Mouse (Mus musculus) gonadal fat pad, adult 2 months (tissue): ENCODE data around the gene Cdc16. TPM values are rescaled to one million over a fixed set of nuclear protein-coding genes. Genes with fewer than 3 reads are reported as not detected.

Experiments used
- DNase-seq: peaks from one replicate; pipeline ENCODE4 v3.0.0-alpha.2; 2012; ENCODE audit warnings: low read depth
- polyA plus RNA-seq: library from polyadenylated mRNA; depleted of rRNA; stranded (reverse); fragments of >200 nt; gene quantifications from 2 replicates; pipeline ENCODE4 v1.2.3, GENCODE M21; 2012; rRNA removed

Gene Cdc16
- 41.7 and 43.7 TPM in 2 replicates for polyA plus RNA-seq

GRCm38 (mm10) chr8:13756982-13757804, at the start of gene Cdc16:
Gene Cdc16 (plus strand): TSS chr8:13757676.
- no peak for DNase-seq

DNA sequence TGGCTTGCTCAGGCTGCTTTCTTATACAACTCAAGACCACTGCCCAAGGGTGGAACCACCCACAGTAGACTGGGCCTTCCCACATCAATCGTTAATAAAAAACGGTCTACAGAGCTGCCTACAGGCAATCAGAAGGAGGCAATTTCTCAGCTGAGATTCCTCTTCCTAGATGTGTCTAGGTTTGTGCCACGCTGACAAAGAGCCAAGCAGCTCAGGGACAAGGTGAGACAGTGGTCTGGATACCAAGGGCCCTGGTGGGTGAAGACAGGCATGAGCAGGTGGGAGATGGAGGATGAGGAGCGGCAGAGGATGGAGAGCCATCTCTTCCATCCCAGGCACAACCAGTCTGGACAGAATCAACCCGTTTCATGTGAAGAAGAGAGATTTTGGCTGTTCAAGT, 49.0 kb upstream of the Cdc16 start:
- DNase-seq, result no peak

DNA sequence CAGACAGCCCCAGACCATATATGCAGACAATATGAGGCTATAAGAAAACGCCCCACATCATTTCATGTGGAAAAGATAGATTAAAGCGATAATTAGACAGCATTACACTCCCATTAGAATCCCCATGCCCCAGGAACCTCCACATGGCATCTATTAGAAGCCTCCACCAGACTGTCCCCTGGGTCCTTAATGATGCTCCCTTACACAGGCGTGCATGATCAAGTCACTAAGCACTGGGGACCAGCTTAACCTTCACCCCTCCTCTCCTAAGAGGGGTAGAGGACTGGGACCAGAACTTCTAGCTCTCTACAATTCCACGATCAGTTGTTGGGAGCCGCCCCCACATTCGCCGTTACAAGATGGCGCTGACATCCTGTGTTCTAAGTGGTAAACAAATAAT, 38.5 kb upstream of the Cdc16 start:
- no peak for DNase-seq

- DNase-seq, result no peak
Observed at GRCm38 (mm10) chr8:13725722-13726121, 31.8 kb upstream of the Cdc16 start.

DNA sequence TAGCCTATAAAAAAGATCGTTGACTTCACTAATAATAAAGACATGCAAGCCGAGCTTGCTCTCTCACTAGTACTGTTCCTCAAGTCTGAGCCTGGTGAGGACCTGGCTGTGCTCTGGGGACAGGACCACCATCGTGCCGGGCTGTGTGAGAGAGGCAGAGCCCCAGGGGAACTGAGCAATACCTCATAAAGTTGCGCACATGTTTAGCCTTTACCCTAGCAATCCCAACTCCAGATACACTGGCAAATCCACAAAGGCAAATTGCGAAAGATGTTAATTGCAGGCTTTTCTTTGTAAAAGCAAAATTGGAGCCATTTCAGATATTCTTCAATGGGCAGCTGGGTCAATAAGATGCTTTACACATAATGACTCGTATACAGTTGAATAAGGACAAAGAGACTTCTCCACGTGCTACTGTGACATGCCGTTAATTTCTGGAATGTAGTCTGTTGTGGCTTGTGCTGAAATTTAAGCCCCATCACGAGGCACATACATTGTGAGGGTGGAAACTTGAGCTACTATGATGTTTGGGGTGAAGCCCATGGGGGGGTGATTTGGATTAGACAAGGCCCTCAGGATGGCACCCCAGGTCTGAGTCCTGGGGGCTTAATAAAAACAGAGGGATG, 29.9 kb upstream of the Cdc16 start:
- DNase-seq, result peak; percentile 61

GRCm38 (mm10) chr8:13740323-13740770, 17.1 kb upstream of the Cdc16 start:
- DNase-seq, result no peak

GRCm38 (mm10) chr8:13740817-13741613, 16.5 kb upstream of the Cdc16 start:
- no peak for DNase-seq

- DNase-seq, result peak; percentile 57
Observed at GRCm38 (mm10) chr8:13746212-13746611, 11.3 kb upstream of the Cdc16 start.

DNA sequence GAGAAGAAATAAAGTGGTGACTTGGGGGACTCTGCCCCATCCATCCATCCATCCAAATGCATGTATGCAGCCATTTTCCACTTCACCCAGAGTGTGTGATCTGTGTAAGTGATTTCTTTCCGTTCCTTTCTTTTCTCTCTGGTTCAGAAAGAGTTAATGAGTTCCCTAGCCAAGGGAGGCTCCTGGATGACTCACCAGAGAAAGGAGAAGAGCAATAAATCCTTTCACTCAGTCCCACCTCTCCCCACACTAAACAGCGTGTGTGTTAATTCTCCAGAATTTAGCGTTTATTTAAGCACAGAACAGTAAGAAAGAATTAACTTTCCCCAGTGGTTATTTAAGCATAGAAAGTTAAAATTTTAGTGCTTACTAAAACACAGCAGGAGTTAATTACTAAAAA, 9.8 kb upstream of the Cdc16 start:
- no peak for DNase-seq

- no peak for DNase-seq
Observed at GRCm38 (mm10) chr8:13753680-13754079, 3.8 kb upstream of the Cdc16 start.

- no peak for DNase-seq
Observed at GRCm38 (mm10) chr8:13756480-13756879, 996 bp upstream of the Cdc16 start.

GRCm38 (mm10) chr8:13757805-13758727, 590 bp downstream of the Cdc16 start:
- DNase-seq, result no peak

DNA sequence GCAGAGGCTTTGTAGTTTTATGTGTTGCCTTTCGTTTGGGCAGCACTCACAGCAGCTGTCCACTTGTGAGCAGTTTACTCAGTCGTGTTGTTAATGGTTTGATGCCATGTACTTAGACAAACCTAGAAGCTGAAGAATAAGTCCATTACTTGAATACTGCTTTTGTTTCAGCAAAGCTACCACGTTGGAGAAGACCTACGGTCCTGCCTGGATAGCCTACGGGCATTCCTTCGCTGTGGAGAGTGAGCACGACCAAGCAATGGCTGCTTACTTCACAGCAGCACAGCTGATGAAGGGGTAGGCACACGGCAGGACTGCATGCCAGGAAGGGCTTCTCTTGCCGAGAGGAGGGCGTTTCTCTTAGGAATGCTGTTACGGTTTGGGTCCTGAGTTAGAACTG, 11.7 kb downstream of the Cdc16 start:
- DNase-seq, result no peak

GRCm38 (mm10) chr8:13780536-13780935, 23.1 kb downstream of the Cdc16 start:
- DNase-seq, result no peak

GRCm38 (mm10) chr8:13785250-13785763, 27.8 kb downstream of the Cdc16 start, which contains the start of gene Upf3a:
Gene Upf3a (plus strand): TSS chr8:13785615.
- peak; percentile 31 for DNase-seq

GRCm38 (mm10) chr8:13785764-13786299, 28.4 kb downstream of the Cdc16 start:
- DNase-seq, result peak; percentile 30

DNA sequence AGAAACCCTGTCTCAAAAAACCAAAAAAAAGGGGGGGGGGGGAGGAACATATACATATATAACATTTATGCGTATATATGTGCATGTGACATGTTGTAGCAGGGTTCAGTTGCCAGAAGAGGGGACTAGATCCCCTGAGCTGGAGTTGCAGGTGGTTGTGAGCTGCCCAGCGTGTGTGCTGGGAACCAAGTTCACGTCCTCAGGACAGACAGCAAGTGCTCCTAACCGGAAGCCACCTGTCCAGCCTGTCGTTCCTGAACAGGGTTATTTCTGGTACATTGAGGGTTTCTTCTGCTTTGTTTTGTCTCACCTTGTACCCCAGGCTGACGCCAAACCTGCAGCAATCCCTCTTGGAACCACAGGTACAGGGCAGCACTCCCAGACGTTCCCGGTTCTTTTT, 32.1 kb downstream of the Cdc16 start:
- no peak for DNase-seq

DNA sequence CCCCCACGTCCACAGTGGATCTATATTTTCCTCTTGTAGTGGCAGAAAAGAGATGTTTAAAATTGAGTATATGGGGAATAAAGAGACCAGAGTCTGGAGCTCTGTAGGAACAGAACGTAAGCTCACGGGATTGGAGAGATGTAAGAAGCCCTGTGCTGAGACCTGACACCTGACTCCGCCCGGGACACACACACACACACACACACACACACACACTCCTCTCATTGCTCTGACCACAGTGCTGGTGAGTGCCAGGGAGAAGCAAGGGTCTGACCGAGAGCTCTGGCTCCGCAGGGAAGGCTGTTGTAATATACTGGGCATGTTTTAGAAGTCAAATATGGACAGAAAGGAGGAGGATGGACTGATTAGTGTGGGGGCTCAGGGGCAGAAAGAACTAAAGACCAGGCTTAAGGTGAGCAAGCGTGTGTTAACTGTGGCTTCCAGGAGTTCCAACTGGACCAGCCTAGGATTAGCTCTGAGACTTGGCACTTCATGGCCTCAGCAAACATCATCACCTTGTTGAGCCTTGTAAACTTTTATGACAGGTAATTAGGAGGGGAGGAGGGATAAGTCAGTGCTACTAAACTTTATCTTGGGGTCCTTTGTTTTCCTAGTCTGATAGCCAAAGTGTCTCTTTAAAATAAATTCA, 35.7 kb downstream of the Cdc16 start:
- no peak for DNase-seq

DNA sequence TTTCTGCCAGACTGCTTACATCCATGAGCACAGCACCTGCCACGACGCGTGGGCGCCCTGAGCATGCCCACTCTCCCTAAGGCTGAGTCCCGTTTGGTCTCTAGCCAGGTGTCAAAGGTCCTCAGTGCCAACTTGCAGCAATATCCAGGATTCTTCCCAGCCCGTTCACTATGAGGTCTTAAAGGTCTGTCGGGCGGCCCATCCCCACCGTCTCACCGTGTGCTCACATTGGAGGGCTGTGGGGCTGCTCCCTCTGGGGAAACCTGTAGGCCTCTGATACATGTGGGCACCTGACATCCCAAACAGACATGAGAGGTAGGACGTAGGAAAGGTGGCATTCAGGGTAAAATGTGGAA, 36.2 kb downstream of the Cdc16 start:
- no peak for DNase-seq

GRCm38 (mm10) chr8:13797676-13798075, 40.2 kb downstream of the Cdc16 start:
- DNase-seq, result no peak
